Mouse (Mus musculus): ENCODE data around the gene Cdc34. TPM values are rescaled to one million over a fixed set of nuclear protein-coding genes. Genes with fewer than 3 reads are reported as not detected.

The Cdc34 gene
- polyA plus RNA-seq, 1 experiment from 2014 or later = 88.0 TPM

GRCm38 (mm10) chr10:79717640-79718357 is 35.8 kb downstream of the Cdc34 start:
- peaks cover 32% of the 10 kb centered on the region for H3K27me3 ChIP-seq (replicated peaks; ENCODE audit: control insufficient read depth, insufficient read depth, low read length)
- 0 out of 2 replicates have a peak, but pooled peaks have one; percentile 14 for ATAC-seq

GRCm38 (mm10) chr10:79721089-79721488 is 39.1 kb downstream of the Cdc34 start:
- Histone ChIP-seq H3K27me3 (replicated peaks; ENCODE audit: control insufficient read depth, insufficient read depth, low read length) (peaks cover 26% of the 10 kb centered on the region), H3K36me3 (ENCODE audit: control insufficient read depth, insufficient read depth) (no peaks in the 10 kb centered on the region), H3K9me3 (ENCODE audit: control insufficient read depth) (no peaks in the 10 kb centered on the region), H3K4me1 (replicated peaks; ENCODE audit: control insufficient read depth, insufficient read depth, low read length) (no peaks in the 10 kb centered on the region; the same call in 1 of the 2 replicates), H3K9ac (ENCODE audit: low read depth, low read length) (no peak overlapping the region), H3K4me2 (replicated peaks; ENCODE audit: low read depth) (no peak overlapping the region), H3K27ac (ENCODE audit: low read depth, low read length) (no peak overlapping the region), H3K4me3 (ENCODE audit: low read depth, low read length) (no peak overlapping the region)
- no peak for TF ChIP-seq CTCF (IDR thresholded peaks at IDR 0.05; ENCODE audit: low read depth)
- no peak for ATAC-seq
- WGBS = 65% methylated on average over 5 of the region's 5 CpGs

More at GRCm38 (mm10) chr10:79717640-79718357, 35.8 kb downstream of the Cdc34 start:
- no peaks in the 10 kb centered on the region for H3K9me3 ChIP-seq (ENCODE audit: control insufficient read depth)
- no peak overlapping the region for H3K9ac ChIP-seq (ENCODE audit: low read depth, low read length)
- WGBS = 2% methylated on average over 43 of the region's 43 CpGs
- no peaks in the 10 kb centered on the region; the same call in 1 of the 2 replicates for H3K4me1 ChIP-seq (replicated peaks; ENCODE audit: control insufficient read depth, insufficient read depth, low read length)
- peak overlapping the region; percentile 99 for H3K4me2 ChIP-seq (replicated peaks; ENCODE audit: low read depth)
- no peak for TF ChIP-seq CTCF (IDR thresholded peaks at IDR 0.05; ENCODE audit: low read depth)
- H3K27ac ChIP-seq (ENCODE audit: low read depth, low read length) = no peak overlapping the region
- no peaks in the 10 kb centered on the region for H3K36me3 ChIP-seq (ENCODE audit: control insufficient read depth, insufficient read depth)
- peak overlapping the region; percentile 58 for H3K4me3 ChIP-seq (ENCODE audit: low read depth, low read length)

- Histone ChIP-seq H3K4me3 (ENCODE audit: low read depth, low read length) (no peak overlapping the region), H3K9me3 (ENCODE audit: control insufficient read depth) (no peaks in the 10 kb centered on the region), H3K4me1 (replicated peaks; ENCODE audit: control insufficient read depth, insufficient read depth, low read length) (no peaks in the 10 kb centered on the region), H3K27me3 (replicated peaks; ENCODE audit: control insufficient read depth, insufficient read depth, low read length) (peaks cover 9% of the 10 kb centered on the region; the same call in 1 of the 2 replicates), H3K4me2 (replicated peaks; ENCODE audit: low read depth) (no peak overlapping the region), H3K27ac (ENCODE audit: low read depth, low read length) (no peak overlapping the region), H3K36me3 (ENCODE audit: control insufficient read depth, insufficient read depth) (no peaks in the 10 kb centered on the region), H3K9ac (ENCODE audit: low read depth, low read length) (no peak overlapping the region)
- no peak for TF ChIP-seq CTCF (IDR thresholded peaks at IDR 0.05; ENCODE audit: low read depth)
- ATAC-seq = no peak
- 61% methylated on average over 6 of the region's 6 CpGs for WGBS
Observed at GRCm38 (mm10) chr10:79723047-79723446, 41.1 kb downstream of the Cdc34 start.

GRCm38 (mm10) chr10:79723692-79724091 is 41.7 kb downstream of the Cdc34 start:
- H3K4me2 ChIP-seq (replicated peaks; ENCODE audit: low read depth) = no peak overlapping the region
- no peak overlapping the region for H3K4me3 ChIP-seq (ENCODE audit: low read depth, low read length)
- no peak for ATAC-seq
- no peaks in the 10 kb centered on the region for H3K36me3 ChIP-seq (ENCODE audit: control insufficient read depth, insufficient read depth)
- WGBS = 76% methylated on average over 7 of the region's 7 CpGs
- peaks cover 2% of the 10 kb centered on the region; the same call in 1 of the 2 replicates for H3K27me3 ChIP-seq (replicated peaks; ENCODE audit: control insufficient read depth, insufficient read depth, low read length)
- no peak overlapping the region for H3K9ac ChIP-seq (ENCODE audit: low read depth, low read length)
- H3K4me1 ChIP-seq (replicated peaks; ENCODE audit: control insufficient read depth, insufficient read depth, low read length) = no peaks in the 10 kb centered on the region
- no peaks in the 10 kb centered on the region for H3K9me3 ChIP-seq (ENCODE audit: control insufficient read depth)
- H3K27ac ChIP-seq (ENCODE audit: low read depth, low read length) = no peak overlapping the region
- TF ChIP-seq CTCF (IDR thresholded peaks at IDR 0.05; ENCODE audit: low read depth) = no peak

GRCm38 (mm10) chr10:79726090-79726489 is 44.1 kb downstream of the Cdc34 start:
- H3K36me3 ChIP-seq (ENCODE audit: control insufficient read depth, insufficient read depth) = no peaks in the 10 kb centered on the region
- H3K27me3 ChIP-seq (replicated peaks; ENCODE audit: control insufficient read depth, insufficient read depth, low read length) = no peaks in the 10 kb centered on the region
- H3K4me1 ChIP-seq (replicated peaks; ENCODE audit: control insufficient read depth, insufficient read depth, low read length) = no peaks in the 10 kb centered on the region
- WGBS = 44% methylated on average over 11 of the region's 11 CpGs
- ATAC-seq = no peak
- H3K27ac ChIP-seq (ENCODE audit: low read depth, low read length) = no peak overlapping the region
- TF ChIP-seq CTCF (IDR thresholded peaks at IDR 0.05; ENCODE audit: low read depth) = peak; percentile 81
- no peaks in the 10 kb centered on the region for H3K9me3 ChIP-seq (ENCODE audit: control insufficient read depth)
- H3K4me3 ChIP-seq (ENCODE audit: low read depth, low read length) = no peak overlapping the region
- no peak overlapping the region for H3K4me2 ChIP-seq (replicated peaks; ENCODE audit: low read depth)
- no peak overlapping the region for H3K9ac ChIP-seq (ENCODE audit: low read depth, low read length)

- H3K4me1 ChIP-seq (replicated peaks; ENCODE audit: control insufficient read depth, insufficient read depth, low read length) = no peaks in the 10 kb centered on the region
- TF ChIP-seq CTCF (IDR thresholded peaks at IDR 0.05; ENCODE audit: low read depth) = no peak
- no peak overlapping the region for H3K27ac ChIP-seq (ENCODE audit: low read depth, low read length)
- H3K27me3 ChIP-seq (replicated peaks; ENCODE audit: control insufficient read depth, insufficient read depth, low read length) = no peaks in the 10 kb centered on the region
- no peaks in the 10 kb centered on the region for H3K9me3 ChIP-seq (ENCODE audit: control insufficient read depth)
- H3K9ac ChIP-seq (ENCODE audit: low read depth, low read length) = no peak overlapping the region
- 68% methylated on average over 28 of the region's 28 CpGs for WGBS
- H3K36me3 ChIP-seq (ENCODE audit: control insufficient read depth, insufficient read depth) = no peaks in the 10 kb centered on the region
- H3K4me3 ChIP-seq (ENCODE audit: low read depth, low read length) = no peak overlapping the region
- H3K4me2 ChIP-seq (replicated peaks; ENCODE audit: low read depth) = no peak overlapping the region
- ATAC-seq = no peak
Observed at GRCm38 (mm10) chr10:79728323-79729249, 46.6 kb downstream of the Cdc34 start.

Measured in intestine, postnatal 0 days (tissue).